Mouse (Mus musculus) forebrain, embryonic 16.5 days (tissue): ENCODE data around the gene Dnlz. TPM values are rescaled to one million over a fixed set of nuclear protein-coding genes. Genes with fewer than 3 reads are reported as not detected.

Experiments
- ATAC-seq: fragments of 200-750 bp; cut with Nextera tagmentation; 2 replicates; pipeline ENCODE4 v1.8.0; 2017; ENCODE audit warnings: mild to moderate bottlenecking, moderate library complexity
- H3K27ac ChIP-seq: fragments of 300-500 bp; sonication (generic); 2 replicates; pipeline ENCODE4 v1.5.1; 2014; ENCODE audit warnings: low read length, control low read depth
- H3K27me3 ChIP-seq: fragments of 300-500 bp; sonication (generic); replicated peaks from 2 replicates; pipeline ENCODE4 v1.6.1; 2014; ENCODE audit warnings: low read length; ENCODE audit not compliant: control insufficient read depth, insufficient read depth
- H3K36me3 ChIP-seq: fragments of 300-500 bp; sonication (generic); 2 replicates; pipeline ENCODE4 v1.6.1; 2014; ENCODE audit not compliant: control insufficient read depth, insufficient read depth
- H3K4me1 ChIP-seq: fragments of 300-500 bp; sonication (generic); replicated peaks from 2 replicates; pipeline ENCODE4 v1.6.1; 2014; ENCODE audit warnings: low read length; ENCODE audit not compliant: control insufficient read depth, insufficient read depth
- H3K4me2 ChIP-seq: fragments of 300-500 bp; sonication (generic); 2 replicates; pipeline ENCODE4 v1.6.1; 2014; ENCODE audit warnings: mild to moderate bottlenecking, low read length, control low read depth
- H3K4me3 ChIP-seq: fragments of 300-500 bp; sonication (generic); replicated peaks from 2 replicates; pipeline ENCODE4 v1.5.1; 2014; ENCODE audit warnings: mild to moderate bottlenecking, low read length, control low read depth
- H3K9ac ChIP-seq: fragments of 300-500 bp; sonication (generic); replicated peaks from 2 replicates; pipeline ENCODE4 v1.6.1; 2014; ENCODE audit warnings: low read depth, low read length, control low read depth
- H3K9me3 ChIP-seq: fragments of 300-500 bp; sonication (generic); 2 replicates; pipeline ENCODE4 v1.6.1; 2016; ENCODE audit warnings: low read length; ENCODE audit not compliant: control insufficient read depth
- WGBS: fragments of 180-500 bp; shearing (Covaris S2); extraction: QIAGEN DNeasy Blood & Tissue Kit; methylation state at CpG from one replicate; pipeline ENCODE4 v1.1.7; 2014; 5-methylcytosine and 5-hydroxymethylcytosine counted together
- polyA plus RNA-seq: library from polyadenylated mRNA; unstranded; fragments of >200 nt; fragmentation: Nextera tagmentation; extraction: Ambion mirVana; gene quantifications from 2 replicates; pipeline ENCODE4 v1.2.1, GENCODE M21; 2015

The Dnlz gene
- polyA plus RNA-seq, 1 experiment from 2014 or later: 32.5 TPM

GRCm38 (mm10) chr2:26348241-26348640 lies 3.7 kb downstream of the Dnlz start:
- Histone ChIP-seq H3K27me3 (no peaks in the 10 kb centered on the region), H3K9me3 (no peaks in the 10 kb centered on the region), H3K9ac (no peak overlapping the region), H3K4me3 (no peak overlapping the region), H3K4me2 (no peak overlapping the region), H3K4me1 (peaks cover 17% of the 10 kb centered on the region), H3K27ac (no peak overlapping the region), H3K36me3 (peaks cover 23% of the 10 kb centered on the region)
- ATAC-seq: no peak
- 75% methylated on average over 6 of the region's 6 CpGs for WGBS

DNA sequence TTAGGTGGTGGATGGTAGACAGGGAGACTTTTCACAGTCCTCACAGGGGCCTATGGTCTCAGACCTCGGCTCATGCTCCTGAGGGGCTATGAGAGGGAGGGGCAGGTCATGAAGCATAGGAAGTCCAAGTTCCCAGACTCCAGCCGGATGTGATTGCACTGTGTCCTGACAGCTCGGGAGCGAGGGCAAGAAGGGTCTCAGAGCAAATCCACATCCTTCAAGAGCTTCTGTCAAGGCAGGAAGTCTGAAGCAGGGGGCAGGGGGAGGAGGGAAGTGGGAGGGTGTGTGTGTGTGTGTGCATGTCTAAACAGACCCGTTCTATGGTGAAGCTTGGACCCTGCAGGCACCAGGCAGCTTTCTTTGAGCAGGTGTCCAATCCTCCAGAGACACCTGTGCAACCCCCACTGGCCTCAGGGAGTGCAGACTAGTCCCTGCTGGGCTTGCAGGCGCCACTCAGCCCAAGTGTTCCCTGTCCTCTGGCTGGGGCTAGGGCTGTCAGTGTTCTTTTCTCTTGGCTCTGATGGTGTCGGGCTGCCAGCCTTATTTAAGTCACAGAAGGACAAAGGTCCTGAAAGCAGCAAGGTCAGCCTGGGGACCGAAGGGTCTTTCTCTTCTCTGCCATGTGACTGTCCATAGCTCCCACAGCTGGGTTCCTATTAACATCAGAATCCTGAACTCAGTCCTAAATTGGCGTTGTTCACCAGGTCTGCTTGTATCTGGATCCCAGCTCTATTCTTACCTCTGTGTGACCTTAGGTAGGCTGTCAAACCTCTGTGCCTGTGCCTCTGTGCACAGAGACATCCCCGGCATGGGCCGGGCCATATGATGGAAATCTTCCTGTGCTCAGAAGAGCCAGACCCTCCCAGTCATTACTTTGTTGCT lies 9.1 kb downstream of the Dnlz start:
- Histone ChIP-seq H3K36me3 (peaks cover 43% of the 10 kb centered on the region), H3K9me3 (no peaks in the 10 kb centered on the region), H3K27ac (no peak overlapping the region), H3K9ac (no peak overlapping the region), H3K4me1 (peaks cover 5% of the 10 kb centered on the region), H3K4me3 (no peak overlapping the region), H3K4me2 (no peak overlapping the region), H3K27me3 (no peaks in the 10 kb centered on the region)
- no peak for ATAC-seq
- 81% methylated on average over 11 of the region's 11 CpGs for WGBS

DNA sequence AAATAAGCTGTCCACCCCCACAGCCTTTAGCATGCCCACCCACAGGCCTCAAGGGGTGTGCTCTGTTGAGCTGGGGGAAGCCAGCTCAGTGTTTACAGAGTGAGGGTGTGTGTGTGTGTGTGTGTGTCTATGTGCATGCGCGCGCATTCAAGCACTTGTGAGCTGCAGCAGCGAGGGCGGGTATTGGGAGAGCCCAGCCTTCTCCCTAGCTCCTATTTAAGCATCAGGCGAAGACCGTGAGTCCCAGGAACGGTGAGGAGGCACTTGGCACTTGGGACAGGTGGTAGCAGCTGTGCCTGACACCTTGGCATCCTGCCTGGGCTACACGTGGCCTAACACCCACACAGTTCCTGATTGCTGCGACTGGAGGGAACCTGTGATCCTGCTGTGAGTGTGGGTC lies 9.9 kb downstream of the Dnlz start:
- Histone ChIP-seq H3K4me1 (peaks cover 5% of the 10 kb centered on the region), H3K9ac (no peak overlapping the region), H3K36me3 (peaks cover 41% of the 10 kb centered on the region), H3K4me3 (no peak overlapping the region), H3K4me2 (no peak overlapping the region), H3K27ac (no peak overlapping the region), H3K9me3 (no peaks in the 10 kb centered on the region), H3K27me3 (no peaks in the 10 kb centered on the region)
- WGBS: 60% methylated on average over 10 of the region's 10 CpGs
- ATAC-seq: no peak

GRCm38 (mm10) chr2:26341510-26341981 lies 10.4 kb downstream of the Dnlz start:
- no peak overlapping the region for H3K27ac ChIP-seq
- H3K27me3 ChIP-seq: no peaks in the 10 kb centered on the region
- no peak overlapping the region for H3K4me2 ChIP-seq
- H3K4me1 ChIP-seq: peaks cover 5% of the 10 kb centered on the region
- no peak overlapping the region for H3K9ac ChIP-seq
- H3K9me3 ChIP-seq: no peaks in the 10 kb centered on the region
- no peak overlapping the region for H3K4me3 ChIP-seq
- WGBS: 93% methylated on average over 2 of the region's 2 CpGs
- peaks cover 37% of the 10 kb centered on the region for H3K36me3 ChIP-seq
- no peak for ATAC-seq

DNA sequence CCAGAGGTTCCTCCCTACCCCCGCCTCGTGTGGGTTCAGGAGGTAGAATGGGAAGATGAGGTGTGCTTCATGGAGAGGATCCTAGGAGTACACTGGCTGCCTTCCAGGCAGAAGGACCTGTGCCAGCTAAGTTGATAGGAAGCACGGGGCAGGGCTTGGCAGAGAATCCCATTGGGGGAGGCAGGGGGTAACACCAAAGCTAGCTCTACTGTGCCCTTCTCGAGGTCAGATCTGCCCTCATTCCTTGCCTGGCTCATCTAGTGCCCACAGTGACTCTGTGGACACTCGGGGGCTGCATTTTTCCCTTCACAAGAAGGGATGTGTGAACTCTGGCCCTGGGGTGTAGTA lies 12.7 kb downstream of the Dnlz start:
- ATAC-seq: no peak
- Histone ChIP-seq H3K9me3 (no peaks in the 10 kb centered on the region), H3K4me2 (no peak overlapping the region), H3K4me1 (peaks cover 5% of the 10 kb centered on the region), H3K4me3 (no peak overlapping the region), H3K36me3 (peaks cover 20% of the 10 kb centered on the region), H3K9ac (no peak overlapping the region), H3K27me3 (no peaks in the 10 kb centered on the region), H3K27ac (no peak overlapping the region)
- WGBS: 85% methylated on average over 5 of the region's 5 CpGs

DNA sequence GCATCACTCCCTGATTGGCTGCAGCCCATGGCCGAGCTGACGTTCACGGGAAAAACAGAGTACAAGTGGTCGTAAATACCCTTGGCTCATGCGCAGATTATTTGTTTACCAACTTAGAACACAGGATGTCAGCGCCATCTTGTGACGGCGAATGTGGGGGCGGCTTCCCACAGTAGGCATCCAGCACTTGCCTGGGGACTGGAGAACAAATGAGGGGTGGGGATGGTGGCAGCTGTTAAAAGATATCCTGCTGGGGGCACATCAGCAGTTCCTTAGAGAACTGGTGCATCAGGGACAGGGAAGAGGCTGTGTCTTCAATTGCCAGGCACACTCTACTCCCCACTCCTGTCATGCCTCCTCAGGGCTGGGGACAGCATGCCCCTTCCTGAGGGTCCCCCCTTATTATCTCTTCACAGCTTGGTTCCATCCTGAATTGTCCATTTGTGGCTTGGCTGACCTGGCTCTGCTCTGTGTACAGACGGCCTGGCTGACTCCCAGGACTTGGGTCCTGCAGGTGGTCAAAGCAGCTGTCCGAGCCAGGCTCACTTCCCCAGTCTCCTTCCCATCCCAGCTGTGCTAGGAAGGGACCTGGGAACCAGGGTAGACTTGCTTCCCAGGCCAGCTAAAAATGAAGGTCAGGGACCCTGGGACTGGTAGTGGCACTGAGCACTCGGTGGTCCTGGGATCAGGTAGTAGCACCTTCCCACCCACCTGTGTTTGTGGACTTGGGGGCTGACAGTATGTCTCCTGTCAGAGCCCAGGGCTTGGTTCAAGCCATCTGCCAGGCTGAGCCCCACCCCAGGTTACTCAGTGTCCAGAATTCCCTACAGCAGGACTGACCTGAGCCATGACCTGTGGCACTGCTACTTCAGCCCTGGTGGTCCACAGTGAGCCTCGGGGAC lies 13.4 kb downstream of the Dnlz start:
- H3K4me2 ChIP-seq: no peak overlapping the region
- no peaks in the 10 kb centered on the region for H3K27me3 ChIP-seq
- peaks cover 5% of the 10 kb centered on the region for H3K4me1 ChIP-seq
- WGBS: 82% methylated on average over 8 of the region's 13 CpGs
- no peak overlapping the region for H3K27ac ChIP-seq
- no peaks in the 10 kb centered on the region for H3K9me3 ChIP-seq
- H3K36me3 ChIP-seq: peaks cover 20% of the 10 kb centered on the region
- ATAC-seq: no peak
- H3K9ac ChIP-seq: no peak overlapping the region
- no peak overlapping the region for H3K4me3 ChIP-seq

DNA sequence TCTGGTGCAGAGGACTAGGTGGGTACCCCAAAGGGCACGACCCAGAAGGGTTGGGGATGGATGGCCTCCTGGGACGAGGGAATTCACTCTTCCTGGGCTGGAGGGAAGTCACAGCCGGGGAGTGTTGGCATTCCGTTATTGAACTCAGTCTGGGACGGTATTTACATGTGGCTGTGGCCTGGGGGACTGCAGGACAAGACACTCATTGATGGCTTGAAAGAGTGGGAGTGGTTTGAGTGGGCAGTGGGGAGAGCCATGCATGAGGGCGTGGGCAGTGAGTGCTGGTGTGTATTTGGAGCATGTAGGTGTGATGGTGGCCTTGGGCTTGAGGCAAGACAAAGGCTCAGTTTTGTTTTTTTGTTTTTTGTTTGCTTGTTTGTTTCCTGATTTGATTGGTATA lies 21.2 kb downstream of the Dnlz start:
- 77% methylated on average over 6 of the region's 6 CpGs for WGBS
- peaks cover 42% of the 10 kb centered on the region for H3K36me3 ChIP-seq
- H3K4me1 ChIP-seq: no peaks in the 10 kb centered on the region
- no peak overlapping the region for H3K4me2 ChIP-seq
- no peak overlapping the region for H3K9ac ChIP-seq
- no peak overlapping the region for H3K27ac ChIP-seq
- no peak for ATAC-seq
- no peaks in the 10 kb centered on the region for H3K9me3 ChIP-seq
- no peak overlapping the region for H3K4me3 ChIP-seq
- no peaks in the 10 kb centered on the region for H3K27me3 ChIP-seq

- peaks cover 47% of the 10 kb centered on the region for H3K36me3 ChIP-seq
- no peak overlapping the region for H3K4me2 ChIP-seq
- no peak overlapping the region for H3K4me3 ChIP-seq
- ATAC-seq: no peak
- WGBS: 91% methylated on average over 4 of the region's 4 CpGs
- H3K27ac ChIP-seq: no peak overlapping the region
- H3K9me3 ChIP-seq: no peaks in the 10 kb centered on the region
- H3K27me3 ChIP-seq: no peaks in the 10 kb centered on the region
- no peak overlapping the region for H3K9ac ChIP-seq
- no peaks in the 10 kb centered on the region for H3K4me1 ChIP-seq
These were observed 21.8 kb downstream of the Dnlz start for GRCm38 (mm10) chr2:26330056-26330468.

DNA sequence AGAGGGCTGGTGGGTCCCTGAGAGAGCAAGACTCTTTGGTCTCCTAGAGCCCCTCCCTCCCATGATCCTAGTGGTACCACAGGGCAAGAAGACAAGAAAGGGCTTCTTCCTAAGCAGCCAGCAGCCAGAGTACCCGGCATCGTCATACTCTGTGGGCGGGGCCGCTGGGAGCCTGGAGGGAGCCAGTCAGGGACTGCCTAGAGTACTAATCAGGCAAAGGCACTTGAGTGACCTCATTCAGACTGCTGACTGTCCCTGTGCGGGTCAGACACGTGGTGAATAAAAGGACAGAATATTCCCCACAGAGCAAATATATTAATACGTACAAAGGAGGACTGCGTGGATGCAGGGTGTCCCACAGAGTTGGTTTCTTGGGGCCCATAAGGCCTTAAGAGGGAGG lies 22.5 kb downstream of the Dnlz start:
- Histone ChIP-seq H3K4me2 (no peak overlapping the region), H3K4me1 (no peaks in the 10 kb centered on the region), H3K4me3 (no peak overlapping the region), H3K36me3 (peaks cover 51% of the 10 kb centered on the region), H3K27ac (no peak overlapping the region), H3K9me3 (no peaks in the 10 kb centered on the region), H3K9ac (no peak overlapping the region), H3K27me3 (no peaks in the 10 kb centered on the region)
- WGBS: 51% methylated on average over 8 of the region's 8 CpGs
- ATAC-seq: peak; percentile 19; the same call in 1 of the 2 replicates
